Mouse (Mus musculus): ENCODE measurements at regions not wholly inside any gene's neighbourhood (a gene's known extent, or its start where the extent isn't known, plus 50 kb on each side); places are given as distances from the start of the nearest gene placed in this dataset.

DNA sequence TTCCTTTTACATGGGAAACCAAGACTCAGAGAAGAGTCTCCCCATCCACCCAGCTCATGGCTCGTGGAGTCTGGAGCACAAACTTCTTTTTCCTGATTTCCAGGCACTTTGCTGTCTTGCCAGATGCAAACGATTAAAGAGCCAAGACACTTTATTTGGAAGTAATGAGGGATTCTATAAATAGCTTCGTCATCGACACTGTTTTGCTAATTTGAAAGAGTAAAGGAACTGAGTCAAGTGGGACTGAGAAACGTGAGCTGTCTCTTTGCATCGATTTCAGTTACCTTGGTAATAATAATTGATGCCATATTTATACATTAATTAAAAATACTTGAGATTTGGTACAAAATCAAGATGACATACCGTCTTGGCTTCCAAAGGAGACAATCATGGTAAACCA is 122.8 kb downstream of the Klhl25 start:
- no peak for DNase-seq (ENCODE audit: extremely low read depth)
- no peaks in the 10 kb centered on the region for H3K36me3 ChIP-seq (replicated peaks in 1 of 2; ENCODE audit: control insufficient read depth in 1 of 2, insufficient read depth in 1 of 2, low read length in 1 of 2)
- no peak overlapping the region for H3K4me2 ChIP-seq (ENCODE audit: insufficient read depth, low read depth, poor library complexity, severe bottlenecking)
- H3K4me1 ChIP-seq (ENCODE audit: control insufficient read depth in 1 of 2, insufficient read depth in 2 of 2) = no peaks in the 10 kb centered on the region
- H3K4me3 ChIP-seq (replicated peaks in 1 of 3; ENCODE audit: low read depth in 2 of 3, low read length in 2 of 3, poor library complexity in 1 of 3) = no peak overlapping the region
- H3K9ac ChIP-seq (ENCODE audit: insufficient read depth, low read depth) = no peak overlapping the region
- dilution Hi-C loops (cut with MboI; ENCODE audit: extremely low pct_ligation_motif_present, extremely low pct_unique_long_range_greater_than_20kb, low sequenced_read_pairs) = no loop called here
- no peaks in the 10 kb centered on the region for H3K9me3 ChIP-seq (replicated peaks; ENCODE audit: low read length)
- H3K27ac ChIP-seq (ENCODE audit: insufficient read depth, low read depth) = no peak overlapping the region
- no peaks in the 10 kb centered on the region for H3K79me2 ChIP-seq (replicated peaks; ENCODE audit: control insufficient read depth, extremely low read depth, insufficient read depth, poor library complexity, severe bottlenecking)
- H3K27me3 ChIP-seq (replicated peaks) = peaks cover 50% of the 10 kb centered on the region
- no peak for TF ChIP-seq NRF1 (IDR thresholded peaks at IDR 0.05; ENCODE audit: low read depth, low read length)
- no peak for TF ChIP-seq E2F4 (IDR thresholded peaks at IDR 0.05; ENCODE audit: insufficient replicate concordance, low read depth, low read length)
- no peak for TF ChIP-seq CHD2 (IDR thresholded peaks at IDR 0.05; ENCODE audit: low read length)
- TF ChIP-seq TBP (conservative IDR thresholded peaks at IDR 0.05; ENCODE audit: low read depth, low read length) = no peak
- TF ChIP-seq ELF1 (IDR thresholded peaks at IDR 0.05; ENCODE audit: low read depth, low read length) = no peak
- TF ChIP-seq CHD1 (IDR thresholded peaks at IDR 0.05; ENCODE audit: low read depth, low read length) = no peak
- TF ChIP-seq ZC3H11A (IDR thresholded peaks at IDR 0.05; ENCODE audit: low read depth, low read length) = no peak
- in situ Hi-C loops (cut with MboI; ENCODE audit: low pct_ligation_motif_present, low pct_unique_long_range_greater_than_20kb, low sequenced_read_pairs) = no loop called here

- H3K9me3 ChIP-seq (replicated peaks; ENCODE audit: low read length) = no peaks in the 10 kb centered on the region
- no peak overlapping the region for H3K4me2 ChIP-seq (ENCODE audit: insufficient read depth, low read depth, poor library complexity, severe bottlenecking)
- dilution Hi-C loops (cut with MboI; ENCODE audit: extremely low pct_ligation_motif_present, extremely low pct_unique_long_range_greater_than_20kb, low sequenced_read_pairs) (no loop called here), in situ Hi-C loops (cut with MboI; ENCODE audit: low pct_ligation_motif_present, low pct_unique_long_range_greater_than_20kb, low sequenced_read_pairs) (no loop called here)
- DNase-seq (ENCODE audit: extremely low read depth) = no peak
- no peaks in the 10 kb centered on the region for H3K36me3 ChIP-seq (replicated peaks in 1 of 2; ENCODE audit: control insufficient read depth in 1 of 2, insufficient read depth in 1 of 2, low read length in 1 of 2)
- no peak overlapping the region for H3K27ac ChIP-seq (ENCODE audit: insufficient read depth, low read depth)
- no peak overlapping the region for H3K4me3 ChIP-seq (replicated peaks in 1 of 3; ENCODE audit: low read depth in 2 of 3, low read length in 2 of 3, poor library complexity in 1 of 3)
- H3K27me3 ChIP-seq (replicated peaks) = peaks cover 43% of the 10 kb centered on the region
- H3K79me2 ChIP-seq (replicated peaks; ENCODE audit: control insufficient read depth, extremely low read depth, insufficient read depth, poor library complexity, severe bottlenecking) = no peaks in the 10 kb centered on the region
- no peak overlapping the region for H3K9ac ChIP-seq (ENCODE audit: insufficient read depth, low read depth)
- no peak for TF ChIP-seq CTCF (conservative IDR thresholded peaks at IDR 0.05 in 1 of 2, IDR thresholded peaks at IDR 0.05 in 1 of 2; ENCODE audit: low read depth in 2 of 2, low read length in 2 of 2)
- no peak for TF ChIP-seq ZMIZ1 (IDR thresholded peaks at IDR 0.05; ENCODE audit: low read depth, low read length)
- no peaks in the 10 kb centered on the region for H3K4me1 ChIP-seq (ENCODE audit: control insufficient read depth in 1 of 2, insufficient read depth in 2 of 2)
Observed at GRCm38 (mm10) chr7:75971706-75972105, 123.6 kb downstream of the Klhl25 start.

GRCm38 (mm10) chr7:75981560-75981959 is 133.4 kb downstream of the Klhl25 start:
- in situ Hi-C loops (cut with MboI; ENCODE audit: low pct_ligation_motif_present, low pct_unique_long_range_greater_than_20kb, low sequenced_read_pairs) (no loop called here), dilution Hi-C loops (cut with MboI; ENCODE audit: extremely low pct_ligation_motif_present, extremely low pct_unique_long_range_greater_than_20kb, low sequenced_read_pairs) (no loop called here)
- H3K36me3 ChIP-seq (replicated peaks in 1 of 2; ENCODE audit: control insufficient read depth in 1 of 2, insufficient read depth in 1 of 2, low read length in 1 of 2) = no peaks in the 10 kb centered on the region
- DNase-seq (ENCODE audit: extremely low read depth) = no peak
- no peaks in the 10 kb centered on the region for H3K4me1 ChIP-seq (ENCODE audit: control insufficient read depth in 1 of 2, insufficient read depth in 2 of 2)
- H3K9me3 ChIP-seq (replicated peaks; ENCODE audit: low read length) = no peaks in the 10 kb centered on the region
- H3K4me2 ChIP-seq (ENCODE audit: insufficient read depth, low read depth, poor library complexity, severe bottlenecking) = no peak overlapping the region
- H3K9ac ChIP-seq (ENCODE audit: insufficient read depth, low read depth) = no peak overlapping the region
- H3K79me2 ChIP-seq (replicated peaks; ENCODE audit: control insufficient read depth, extremely low read depth, insufficient read depth, poor library complexity, severe bottlenecking) = no peaks in the 10 kb centered on the region
- TF ChIP-seq USF2 (conservative IDR thresholded peaks at IDR 0.05; ENCODE audit: low read depth, low read length) (no peak), IRF4 (IDR thresholded peaks at IDR 0.05; ENCODE audit: low read depth, low read length) (no peak), TBP (conservative IDR thresholded peaks at IDR 0.05; ENCODE audit: low read depth, low read length) (no peak), MYC (IDR thresholded peaks at IDR 0.05; ENCODE audit: low read depth, low read length) (no peak), MAX (IDR thresholded peaks at IDR 0.05; ENCODE audit: low read length) (no peak), NELFE (IDR thresholded peaks at IDR 0.05; ENCODE audit: low read depth, low read length) (no peak), RCOR1 (conservative IDR thresholded peaks at IDR 0.05; ENCODE audit: low read depth, low read length) (no peak), RAD21 (IDR thresholded peaks at IDR 0.05; ENCODE audit: low read depth, low read length) (no peak)
- H3K27ac ChIP-seq (ENCODE audit: insufficient read depth, low read depth) = no peak overlapping the region
- H3K27me3 ChIP-seq (replicated peaks) = peaks cover 50% of the 10 kb centered on the region
- H3K4me3 ChIP-seq (replicated peaks in 1 of 3; ENCODE audit: low read depth in 2 of 3, low read length in 2 of 3, poor library complexity in 1 of 3) = no peak overlapping the region
